Mouse (Mus musculus) ES-E14 (cell line): ENCODE data around the gene Dscam. TPM values are rescaled to one million over a fixed set of nuclear protein-coding genes. Genes with fewer than 3 reads are reported as not detected.

Experiments
- DNase-seq: peaks from one replicate; pipeline ENCODE4 v3.0.0-alpha.2; 2013; ENCODE audit warnings: low read depth, low spot score
- H3K27ac ChIP-seq: 2 replicates; pipeline ENCODE4 v1.5.1; 2012; ENCODE audit warnings: low read depth, mild to moderate bottlenecking, low read length, moderate library complexity, mixed read lengths; ENCODE audit not compliant: poor library complexity, insufficient read depth, severe bottlenecking
- H3K36me3 ChIP-seq: 2 replicates; pipeline ENCODE4 v1.6.1; 2012; ENCODE audit warnings: mild to moderate bottlenecking, low read length, moderate library complexity, mixed read lengths; ENCODE audit not compliant: control insufficient read depth, poor library complexity, insufficient read depth, severe bottlenecking
- H3K4me1 ChIP-seq, 2 experiments: fragments of 150-350 bp in 1 of 2; sonication (generic) in 1 of 2; 2 replicates each; pipeline ENCODE4 v1.6.1; 2012; ENCODE audit warnings: low read length in 2 of 2, mild to moderate bottlenecking in 1 of 2, mixed read lengths in 1 of 2; ENCODE audit not compliant: control insufficient read depth in 2 of 2, insufficient read depth in 2 of 2, poor library complexity in 1 of 2
- H3K4me3 ChIP-seq, 2 experiments: fragments of 150-350 bp in 1 of 2; sonication (generic) in 1 of 2; 2 replicates each; pipeline ENCODE4 v1.5.1; 2012; ENCODE audit warnings: low read length in 2 of 2, low read depth in 1 of 2, mild to moderate bottlenecking in 1 of 2, mixed read lengths in 1 of 2; ENCODE audit not compliant: insufficient read depth in 1 of 2, poor library complexity in 1 of 2, severe bottlenecking in 1 of 2
- H3K9ac ChIP-seq: 2 replicates; pipeline ENCODE4 v1.6.1; 2012; ENCODE audit warnings: low read depth, mild to moderate bottlenecking, low read length, mixed read lengths; ENCODE audit not compliant: poor library complexity, insufficient read depth, severe bottlenecking
- H3K9me3 ChIP-seq: fragments of 150-350 bp; sonication (generic); 2 replicates; pipeline ENCODE4 v1.6.1; 2012; ENCODE audit warnings: low read depth, mild to moderate bottlenecking, low read length; ENCODE audit not compliant: control insufficient read depth, insufficient read depth
- CHD2 ChIP-seq: IDR thresholded peaks from 2 replicates; pipeline ENCODE4 v1.6.1; 2014; ENCODE audit warnings: mild to moderate bottlenecking, low read depth, low read length, inconsistent platforms
- HCFC1 ChIP-seq: IDR thresholded peaks from 2 replicates; pipeline ENCODE4 v1.6.1; 2012; ENCODE audit warnings: low read length, inconsistent platforms, borderline replicate concordance; ENCODE audit not compliant: insufficient read depth
- MAFK ChIP-seq: IDR thresholded peaks from 2 replicates; pipeline ENCODE4 v1.6.1; 2014; ENCODE audit warnings: mild to moderate bottlenecking, low read depth, low read length, inconsistent platforms; ENCODE audit not compliant: insufficient read depth
- ZC3H11A ChIP-seq: IDR thresholded peaks from 2 replicates; pipeline ENCODE4 v1.6.1; 2012; ENCODE audit warnings: low read depth, mild to moderate bottlenecking, inconsistent platforms, low read length, borderline replicate concordance
- ZNF384 ChIP-seq: IDR thresholded peaks from 2 replicates; pipeline ENCODE4 v1.6.1; 2012; ENCODE audit warnings: low read depth, low read length, inconsistent platforms
- in situ Hi-C, 2 experiments: fragments of 600-800 bp; cut with MboI; formaldehyde crosslinking; loops; one replicate each; pipeline ENCODE4 v1.15.1; 2025; ENCODE audit warnings: low sequenced_read_pairs in 2 of 2, inconsistent platforms in 1 of 2; ENCODE audit not compliant: unreplicated experiment in 2 of 2
- total RNA-seq: library from RNA; depleted of rRNA; stranded (reverse); fragments of 300-350 nt; gene quantifications from 2 replicates; pipeline ENCODE4 v1.2.3, GENCODE M21; 2012

The Dscam gene
- total RNA-seq, 1 experiment = 0.04 TPM

GRCm38 (mm10) chr16:96724123-96724522 is 446.4 kb downstream of the Dscam start:
- H3K4me3 ChIP-seq = no peak overlapping the region
- no peak for DNase-seq
- H3K9me3 ChIP-seq = no peaks in the 10 kb centered on the region
- no peaks in the 10 kb centered on the region for H3K36me3 ChIP-seq
- no peak overlapping the region for H3K27ac ChIP-seq
- H3K9ac ChIP-seq = no peak overlapping the region
- TF ChIP-seq ZNF384 = no peak
- TF ChIP-seq CHD2 = no peak
- TF ChIP-seq HCFC1 = no peak
- no peak for TF ChIP-seq ZC3H11A
- TF ChIP-seq MAFK = no peak
- H3K4me1 ChIP-seq = no peaks in the 10 kb centered on the region
- in situ Hi-C loops = no loop called here

GRCm38 (mm10) chr16:96723066-96723669 is 447.4 kb downstream of the Dscam start:
- Histone ChIP-seq H3K36me3 (no peaks in the 10 kb centered on the region), H3K4me1 (no peaks in the 10 kb centered on the region), H3K9me3 (no peaks in the 10 kb centered on the region), H3K9ac (no peak overlapping the region), H3K4me3 (no peak overlapping the region), H3K27ac (no peak overlapping the region)
- TF ChIP-seq MAFK = no peak
- no peak for TF ChIP-seq ZC3H11A
- no peak for TF ChIP-seq ZNF384
- TF ChIP-seq HCFC1 = no peak
- TF ChIP-seq CHD2 = no peak
- no peak for DNase-seq
- in situ Hi-C loops = no loop called here

- Histone ChIP-seq H3K9me3 (no peaks in the 10 kb centered on the region), H3K27ac (no peak overlapping the region), H3K4me3 (no peak overlapping the region), H3K9ac (no peak overlapping the region), H3K4me1 (no peaks in the 10 kb centered on the region), H3K36me3 (no peaks in the 10 kb centered on the region)
- no peak for DNase-seq
- in situ Hi-C loops = no loop called here
- TF ChIP-seq HCFC1 (no peak), CHD2 (no peak), ZC3H11A (no peak), ZNF384 (no peak), MAFK (no peak)
Measured at GRCm38 (mm10) chr16:96722135-96722534, 448.4 kb downstream of the Dscam start.

GRCm38 (mm10) chr16:96721241-96721640 is 449.3 kb downstream of the Dscam start:
- no peak overlapping the region for H3K27ac ChIP-seq
- no peak overlapping the region for H3K9ac ChIP-seq
- no peaks in the 10 kb centered on the region for H3K36me3 ChIP-seq
- H3K4me1 ChIP-seq = no peaks in the 10 kb centered on the region
- no peak for DNase-seq
- no peaks in the 10 kb centered on the region for H3K9me3 ChIP-seq
- no peak for TF ChIP-seq MAFK
- no peak for TF ChIP-seq ZNF384
- TF ChIP-seq HCFC1 = no peak
- TF ChIP-seq ZC3H11A = no peak
- in situ Hi-C loops = no loop called here
- H3K4me3 ChIP-seq = no peak overlapping the region

- Histone ChIP-seq H3K27ac (no peak overlapping the region), H3K9me3 (no peaks in the 10 kb centered on the region), H3K36me3 (no peaks in the 10 kb centered on the region), H3K9ac (no peak overlapping the region), H3K4me1 (no peaks in the 10 kb centered on the region), H3K4me3 (no peak overlapping the region)
- DNase-seq = no peak
- in situ Hi-C loops = no loop called here
- TF ChIP-seq HCFC1 (no peak), ZNF384 (no peak), CHD2 (no peak), MAFK (no peak), ZC3H11A (no peak)
Measured at GRCm38 (mm10) chr16:96720666-96721065, 449.9 kb downstream of the Dscam start.
